Mouse (Mus musculus): ENCODE data around the gene Rala. TPM values are rescaled to one million over a fixed set of nuclear protein-coding genes. Genes with fewer than 3 reads are reported as not detected.

The Rala gene
- polyA plus RNA-seq, 1 experiment from 2014 or later, result 150 TPM

GRCm38 (mm10) chr13:17832940-17833339 lies 111.1 kb downstream of the Rala start:
- 75% methylated on average over 3 of the region's 3 CpGs for WGBS
- Histone ChIP-seq H3K27me3 (ENCODE audit: control insufficient read depth, insufficient read depth, low read length) (no peaks in the 10 kb centered on the region), H3K4me3 (ENCODE audit: low read depth, low read length) (no peak overlapping the region), H3K9me3 (ENCODE audit: control insufficient read depth, low read length) (no peaks in the 10 kb centered on the region), H3K27ac (ENCODE audit: low read depth, low read length) (no peak overlapping the region), H3K4me1 (ENCODE audit: control insufficient read depth, insufficient read depth, low read length) (no peaks in the 10 kb centered on the region), H3K9ac (ENCODE audit: low read length) (no peak overlapping the region), H3K4me2 (ENCODE audit: low read depth) (no peak overlapping the region), H3K36me3 (ENCODE audit: control insufficient read depth, insufficient read depth, low read length) (no peaks in the 10 kb centered on the region)
- ATAC-seq (ENCODE audit: insufficient read depth, low FRiP score, low TSS enrichment), result no peak
- DNase-seq (ENCODE audit: low spot score), result no peak

Other genes with a start within 250 kb of the Rala start
- 53.9 and 58.9 TPM in 2 replicates for gene Mplkip, start 249.0 kb downstream of the Rala start, polyA plus RNA-seq (2014; fragmentation: Nextera tagmentation; extraction: Ambion mirVana)
- 2.4 and 2.7 TPM in 2 replicates for gene Sugct, start 248.7 kb downstream of the Rala start, polyA plus RNA-seq (2014; fragmentation: Nextera tagmentation; extraction: Ambion mirVana)
- 18.8 and 20.9 TPM in 2 replicates for gene Cdk13, start 139.1 kb downstream of the Rala start, polyA plus RNA-seq (2014; fragmentation: Nextera tagmentation; extraction: Ambion mirVana)
- gene Yae1d1, start 49.1 kb upstream of the Rala start, polyA plus RNA-seq (2014; fragmentation: Nextera tagmentation; extraction: Ambion mirVana), result 84.2 and 87.5 TPM in 2 replicates

Data from neural tube, embryonic 11.5 days (tissue).